Mouse (Mus musculus): ENCODE results near the gene Gls2.

DNA sequence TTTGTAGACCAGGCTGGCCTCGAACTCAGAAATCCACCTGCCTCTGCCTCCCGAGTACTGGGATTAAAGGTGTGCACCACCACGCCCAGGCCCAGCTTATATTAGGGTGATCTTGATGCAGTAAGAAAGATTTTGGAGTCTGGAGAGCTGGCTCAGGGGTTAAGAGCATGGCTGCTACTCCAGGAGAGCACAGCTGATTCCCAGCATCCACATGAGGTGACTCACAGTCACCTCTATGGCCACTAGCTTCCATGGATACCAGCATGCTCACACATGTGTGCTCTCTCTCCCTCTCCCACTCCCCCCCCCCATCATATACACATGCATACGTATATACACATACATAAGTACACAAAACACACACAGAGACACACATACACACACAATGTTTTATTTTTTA lies 16.9 kb upstream of the Gls2 start:
- TF ChIP-seq CTCF (IDR thresholded peaks at IDR 0.05; ENCODE audit: low read depth, low read length) (no peak), POLR2A (IDR thresholded peaks at IDR 0.05; ENCODE audit: insufficient read depth, low read length) (no peak)

Measured in ES-Bruce4 (cell line).